Mouse (Mus musculus) kidney, postnatal 36 days (tissue): Measurements from ENCODE around the gene Itga6.

Experiments
- DNase-seq, 2 experiments: peaks; one replicate each; pipeline ENCODE4 v3.0.0; 2021 to 2022; ENCODE audit warnings: mixed read lengths in 2 of 2

Itga6 gene

DNA sequence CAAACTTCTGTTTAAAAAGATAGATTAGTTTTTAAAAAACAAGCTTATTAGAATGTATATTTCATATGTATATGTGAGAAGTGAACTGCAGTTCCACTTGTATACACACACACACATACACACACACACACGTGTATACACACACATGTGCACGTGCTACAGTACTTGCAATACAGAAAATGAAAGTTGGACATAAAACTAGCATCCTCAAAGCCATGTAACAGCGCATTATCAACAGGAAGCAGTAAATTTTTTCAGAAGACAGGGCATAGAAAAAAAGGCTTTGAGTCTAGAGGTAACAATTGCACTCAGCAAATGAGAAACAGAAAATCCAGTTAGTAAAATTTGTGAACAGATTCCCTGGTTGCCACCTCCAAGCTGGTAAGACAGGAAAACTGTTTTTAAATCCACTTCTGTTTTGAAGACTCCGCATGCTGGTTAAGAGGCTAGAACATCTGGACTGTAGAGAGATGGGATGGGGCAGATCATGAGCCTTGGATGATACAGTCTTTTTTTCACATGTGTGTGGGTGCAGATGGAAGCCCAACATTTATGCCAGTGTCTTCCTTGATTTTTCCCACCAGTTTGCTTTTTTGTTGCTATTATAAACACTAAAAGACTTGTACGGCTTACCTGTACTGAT, 118.2 kb downstream of the Itga6 start:
- peak in 1 of 2 experiments; percentile 36 for DNase-seq

DNA sequence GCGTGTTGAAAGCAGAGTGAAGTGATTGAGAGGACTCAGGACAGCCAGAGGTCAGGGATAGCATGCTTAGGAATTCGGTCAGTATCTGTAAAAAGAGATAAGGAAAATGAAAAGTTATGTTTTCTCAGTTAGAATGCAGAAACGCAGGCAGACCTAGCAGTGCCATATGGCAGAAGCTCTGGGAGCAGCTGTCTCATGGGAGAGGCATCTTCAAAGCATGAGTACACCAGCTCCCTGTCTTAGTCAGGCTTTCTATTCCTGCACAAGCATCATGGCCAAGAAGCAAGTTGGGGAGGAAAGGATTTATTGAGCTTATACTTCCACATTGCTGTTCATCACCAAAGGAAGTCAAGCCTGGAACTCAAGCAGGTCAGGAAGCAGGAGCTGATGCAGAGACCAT, 119.6 kb downstream of the Itga6 start:
- no peak for DNase-seq

DNA sequence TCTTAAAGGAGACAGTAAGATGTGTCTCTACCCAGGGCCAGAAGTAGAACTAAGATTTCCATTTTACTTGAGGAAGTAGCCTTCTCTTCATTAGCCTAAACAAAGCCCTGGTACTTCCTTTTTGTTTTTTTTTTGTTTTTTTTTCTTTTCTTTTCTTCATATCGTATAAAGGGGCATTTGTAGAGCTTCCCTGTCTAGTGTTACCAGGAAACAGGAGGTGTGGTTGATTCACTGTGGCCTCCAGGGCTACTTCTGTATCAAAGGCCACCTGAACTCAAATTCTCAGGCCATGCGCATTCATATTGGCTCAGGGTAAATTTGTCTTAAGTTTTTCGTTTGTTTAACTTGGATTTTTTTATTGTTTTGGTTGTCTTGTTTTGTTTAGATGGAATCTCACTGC, 120.5 kb downstream of the Itga6 start:
- no peak for DNase-seq

DNA sequence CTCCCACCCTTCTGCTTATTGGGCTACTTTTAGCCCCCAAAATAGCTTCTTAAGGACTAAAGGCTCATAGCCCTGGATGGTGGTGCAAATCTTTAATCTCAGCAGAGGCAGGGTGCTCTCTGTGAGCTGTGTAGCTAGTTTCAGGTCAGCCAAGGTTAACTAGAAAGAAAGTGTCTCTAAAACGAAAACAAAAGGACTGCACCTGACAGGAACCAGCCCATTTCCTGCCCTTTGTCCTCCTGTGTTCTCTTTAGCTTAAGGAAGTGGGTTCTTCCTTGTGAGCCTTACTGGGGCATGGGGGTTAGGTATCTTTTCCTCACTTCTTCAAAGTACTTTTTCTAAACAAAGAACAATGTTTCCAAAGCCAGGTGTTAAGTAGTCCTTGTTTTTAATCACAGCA, 121.1 kb downstream of the Itga6 start:
- peak in 1 of 2 experiments; percentile 21 for DNase-seq

DNA sequence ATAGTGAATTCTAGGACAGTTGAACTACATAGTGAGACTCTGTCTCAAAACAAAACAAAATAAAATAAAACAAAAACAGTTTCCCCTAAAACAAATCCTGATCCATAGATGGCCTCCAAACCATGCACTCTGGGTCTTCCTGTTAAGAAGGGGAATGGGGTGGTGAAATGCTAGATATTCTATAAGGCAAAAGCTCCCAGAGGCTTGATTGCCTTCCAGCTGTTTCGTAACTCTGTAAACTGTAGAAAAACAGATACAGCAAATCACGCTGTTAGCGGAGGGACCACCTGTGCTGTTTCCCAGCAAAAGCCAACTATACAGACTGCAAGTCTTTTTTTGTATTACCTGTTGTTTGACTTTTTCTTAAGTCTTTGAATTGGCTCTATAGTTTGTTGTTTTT, 121.6 kb downstream of the Itga6 start:
- no peak for DNase-seq

DNA sequence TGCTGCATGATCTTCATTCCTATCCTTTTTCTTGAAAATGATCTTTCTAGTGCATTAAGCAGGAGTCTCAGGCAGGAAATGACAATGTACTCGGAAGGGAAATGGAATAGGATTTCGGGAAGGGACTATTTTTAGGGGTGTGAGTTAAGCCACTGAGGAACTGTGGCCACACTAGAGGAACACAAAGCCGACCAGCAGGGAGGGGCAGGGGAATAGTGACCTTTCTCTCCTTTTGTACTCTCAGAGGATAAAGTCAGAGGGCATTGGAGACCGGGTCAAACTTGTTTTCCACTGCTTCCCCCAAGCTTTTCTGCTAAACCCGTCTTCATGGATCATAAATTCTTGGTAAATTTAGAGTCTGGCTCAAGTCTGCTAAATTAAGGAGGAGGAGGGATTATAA, 122.1 kb downstream of the Itga6 start:
- peak; percentile 59 to 89 for DNase-seq

DNA sequence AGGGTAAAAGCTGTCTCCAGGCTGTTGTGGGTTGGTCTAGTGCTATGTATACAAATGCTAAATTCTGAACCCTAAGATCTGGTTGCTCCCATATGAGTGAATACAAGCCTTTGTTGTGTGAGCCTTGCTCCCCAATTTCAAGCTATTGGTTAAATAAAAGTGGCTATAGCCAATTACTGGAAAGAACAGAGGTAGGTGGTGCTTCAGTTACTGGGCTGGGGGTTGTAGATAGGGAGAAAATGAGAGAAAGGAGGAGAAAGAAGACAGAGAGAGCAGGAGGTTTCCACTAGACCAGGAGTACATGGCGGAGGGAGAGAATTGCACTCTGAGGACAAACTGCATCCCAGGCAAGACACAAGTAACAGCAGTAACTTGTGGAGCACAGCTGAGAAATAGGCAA, 122.8 kb downstream of the Itga6 start:
- no peak for DNase-seq

DNA sequence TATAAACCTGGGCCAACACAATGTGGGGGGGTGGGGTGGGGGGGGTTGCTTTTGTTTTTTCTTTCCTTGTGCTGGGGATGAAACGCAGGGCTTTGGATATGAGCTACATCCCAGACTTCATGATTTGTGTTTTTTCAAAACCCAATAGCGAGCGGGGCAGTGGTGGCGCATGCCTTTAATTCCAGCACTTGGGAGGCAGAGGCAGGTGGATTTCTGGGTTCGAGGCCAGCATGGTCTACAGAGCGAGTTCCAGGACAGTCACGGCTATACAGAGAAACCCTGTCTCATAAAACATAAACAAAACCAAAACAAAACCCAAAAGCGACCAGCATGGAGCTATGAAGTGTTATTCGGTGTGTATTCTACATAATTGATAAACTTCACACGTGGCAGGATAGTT, 126.7 kb downstream of the Itga6 start:
- DNase-seq, result no peak

DNA sequence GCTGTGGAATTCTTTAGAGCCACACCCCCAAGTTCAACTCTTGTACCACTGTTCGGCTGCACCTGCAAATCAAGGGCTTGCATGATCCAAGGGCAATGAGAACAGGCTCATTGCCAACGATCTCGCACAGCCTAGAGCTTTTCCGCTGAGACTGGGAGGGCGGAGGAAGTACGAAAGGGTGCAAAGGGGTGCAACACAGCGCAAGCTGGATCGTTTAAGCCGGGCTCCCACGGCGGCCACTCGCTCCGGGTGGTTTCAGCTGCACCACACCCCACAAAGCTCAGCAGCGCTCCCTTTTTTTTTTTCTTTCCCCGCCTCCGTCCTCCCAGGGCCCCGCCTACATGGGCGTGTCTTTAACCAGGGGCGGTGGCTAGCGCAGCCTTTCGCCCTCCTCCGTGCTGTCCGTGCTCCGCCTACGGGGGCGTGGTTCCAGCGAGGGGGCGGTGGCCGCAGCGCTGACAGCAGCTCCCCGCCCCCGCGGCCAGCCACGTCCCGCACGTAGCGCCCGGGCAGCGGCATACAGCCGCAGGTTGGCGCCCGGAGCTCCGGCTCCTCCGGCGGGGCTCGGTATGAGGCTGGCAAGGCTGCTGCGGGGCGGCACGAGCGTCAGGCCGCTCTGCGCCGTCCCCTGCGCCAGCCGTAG, 127.5 kb downstream of the Itga6 start, which contains the start of gene Pdk1:
Gene Pdk1 (plus strand): TSS at position 424 of the 643 bp plus-strand sequence.
- DNase-seq, result peak; percentile 99 to 100

DNA sequence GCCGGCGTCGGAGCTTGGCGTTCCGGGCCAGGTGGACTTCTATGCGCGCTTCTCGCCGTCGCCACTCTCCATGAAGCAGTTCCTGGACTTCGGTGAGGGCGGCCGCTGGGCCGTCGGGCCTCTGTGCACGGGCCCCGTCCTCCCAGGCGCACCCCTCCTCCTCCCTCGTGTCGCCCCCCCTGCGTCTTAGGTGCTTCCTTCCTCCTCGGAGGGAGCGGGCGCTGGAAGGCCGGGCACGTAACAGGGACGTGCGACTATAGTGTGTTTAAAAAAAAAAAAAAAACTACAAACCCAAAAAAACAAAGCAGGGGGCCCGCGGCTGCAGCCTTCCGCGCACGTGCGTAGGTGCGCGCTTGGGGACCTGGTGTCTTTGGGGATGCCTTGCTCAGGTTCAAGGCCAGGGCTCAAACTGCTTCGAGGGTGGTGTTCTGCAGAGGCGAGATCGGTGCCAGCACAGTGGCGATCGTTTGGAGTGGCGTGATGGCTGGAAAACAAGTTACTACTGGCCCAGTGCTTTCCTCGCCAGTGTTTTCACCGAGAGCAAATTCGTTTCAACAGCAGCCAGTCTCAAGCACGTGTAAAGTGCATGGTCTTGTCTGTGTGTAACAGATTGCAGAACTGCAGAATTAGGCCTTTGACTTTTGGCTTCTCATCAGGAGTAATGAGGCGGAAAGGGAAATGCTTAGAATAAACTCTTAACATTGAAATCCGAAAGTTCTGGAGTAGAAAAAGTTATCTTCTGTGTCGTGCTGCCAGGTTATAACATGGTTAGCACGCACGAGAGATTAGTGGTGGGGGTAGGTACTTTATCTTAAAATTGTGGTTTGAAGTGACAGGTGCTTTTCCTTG, 128.3 kb downstream of the Itga6 start:
- DNase-seq, result peak; percentile 66 to 86

DNA sequence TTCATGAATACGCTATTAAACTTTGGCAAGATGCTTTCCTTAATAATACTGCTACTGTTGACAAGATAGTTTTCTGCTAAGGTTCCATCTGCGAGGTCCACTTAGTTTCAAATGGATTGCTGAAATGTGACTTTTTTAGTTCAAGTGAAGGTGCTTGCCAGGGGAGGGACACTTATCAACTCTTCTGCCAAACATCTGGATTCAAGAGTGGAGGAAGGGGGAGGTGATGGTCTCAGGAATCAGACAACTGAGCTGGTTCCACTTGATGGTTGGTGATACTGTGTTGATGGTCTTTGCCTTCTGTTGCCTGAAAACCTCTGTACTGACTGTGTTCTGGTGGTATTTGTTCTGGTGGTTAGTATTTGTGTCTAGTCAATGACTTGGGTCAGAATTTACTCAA, 129.0 kb downstream of the Itga6 start:
- no peak for DNase-seq

DNA sequence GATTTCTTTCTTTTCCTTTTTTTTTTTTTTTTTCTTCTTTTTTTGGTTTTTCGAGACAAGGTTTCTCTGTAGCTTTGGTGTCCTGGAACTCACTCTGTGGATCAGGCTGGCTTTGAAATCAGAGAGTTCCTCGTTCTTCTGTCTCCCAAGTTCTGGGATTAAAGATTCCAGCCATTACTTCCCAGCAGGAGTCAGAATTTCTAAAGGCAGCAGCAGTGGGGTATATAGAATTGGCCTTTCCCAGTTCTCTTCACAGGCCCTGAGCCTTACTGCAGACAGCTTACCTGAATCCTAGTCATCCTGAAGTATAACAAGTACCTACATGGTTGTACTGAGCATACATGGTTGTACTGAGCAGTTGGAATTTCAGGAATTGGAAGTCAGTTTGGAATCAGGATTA, 129.4 kb downstream of the Itga6 start:
- no peak for DNase-seq

DNA sequence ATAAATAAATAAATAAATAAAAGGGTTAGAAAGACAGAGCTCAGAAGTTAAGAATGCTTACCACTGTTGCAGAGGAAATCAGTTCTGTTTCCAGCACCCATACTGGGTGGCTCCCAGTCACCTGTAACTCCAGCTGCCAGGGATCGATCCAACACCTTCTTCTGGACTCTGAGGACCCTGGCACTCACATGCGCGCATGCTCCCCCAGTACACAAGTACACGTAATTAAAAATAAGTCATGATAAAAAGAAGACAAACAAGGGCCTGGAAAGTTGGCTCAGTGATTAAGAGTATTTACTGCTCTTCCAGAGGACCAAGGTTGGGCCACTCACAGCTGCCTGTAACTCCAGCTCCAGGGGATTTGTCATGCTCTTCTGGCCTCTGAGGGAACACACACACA, 132.4 kb downstream of the Itga6 start:
- no peak for DNase-seq

DNA sequence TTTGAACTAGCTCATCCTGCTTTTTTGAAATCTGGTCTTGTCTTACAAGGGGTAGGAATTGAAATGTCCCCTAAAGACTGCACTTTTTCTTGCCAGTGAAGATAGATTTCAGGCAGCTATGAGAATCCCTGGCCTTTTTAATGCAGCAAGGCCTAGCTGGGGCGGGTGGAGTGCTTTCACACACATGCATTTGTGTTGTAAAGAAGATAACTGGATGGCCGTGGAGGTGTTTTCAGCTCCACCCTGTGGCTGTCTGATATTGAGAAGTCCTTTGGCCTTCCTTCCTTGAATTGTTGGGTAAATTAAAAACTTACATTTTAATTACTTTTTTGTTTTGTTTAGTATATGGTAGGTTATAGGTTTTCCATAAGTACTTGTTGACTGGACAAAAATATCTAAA, 133.0 kb downstream of the Itga6 start:
- no peak for DNase-seq

DNA sequence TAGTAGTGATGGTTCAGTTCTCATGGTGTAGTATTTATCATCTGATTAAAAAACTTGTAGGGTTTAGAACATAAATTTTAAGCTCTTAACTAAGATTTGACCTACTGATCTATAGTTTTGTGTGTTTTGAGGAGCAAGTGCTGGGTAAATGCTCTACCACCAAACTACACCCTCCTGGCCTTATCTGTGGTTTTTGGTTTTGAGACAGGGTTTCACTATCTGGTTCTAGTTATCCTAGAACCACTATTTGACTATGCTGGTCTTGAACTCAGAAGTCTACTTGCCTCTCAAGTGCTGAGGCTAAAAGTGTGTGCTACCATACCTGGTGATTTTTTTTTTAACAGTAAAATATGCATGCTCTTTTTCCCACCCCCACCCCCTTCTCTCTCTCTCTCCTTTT, 133.5 kb downstream of the Itga6 start:
- no peak for DNase-seq

DNA sequence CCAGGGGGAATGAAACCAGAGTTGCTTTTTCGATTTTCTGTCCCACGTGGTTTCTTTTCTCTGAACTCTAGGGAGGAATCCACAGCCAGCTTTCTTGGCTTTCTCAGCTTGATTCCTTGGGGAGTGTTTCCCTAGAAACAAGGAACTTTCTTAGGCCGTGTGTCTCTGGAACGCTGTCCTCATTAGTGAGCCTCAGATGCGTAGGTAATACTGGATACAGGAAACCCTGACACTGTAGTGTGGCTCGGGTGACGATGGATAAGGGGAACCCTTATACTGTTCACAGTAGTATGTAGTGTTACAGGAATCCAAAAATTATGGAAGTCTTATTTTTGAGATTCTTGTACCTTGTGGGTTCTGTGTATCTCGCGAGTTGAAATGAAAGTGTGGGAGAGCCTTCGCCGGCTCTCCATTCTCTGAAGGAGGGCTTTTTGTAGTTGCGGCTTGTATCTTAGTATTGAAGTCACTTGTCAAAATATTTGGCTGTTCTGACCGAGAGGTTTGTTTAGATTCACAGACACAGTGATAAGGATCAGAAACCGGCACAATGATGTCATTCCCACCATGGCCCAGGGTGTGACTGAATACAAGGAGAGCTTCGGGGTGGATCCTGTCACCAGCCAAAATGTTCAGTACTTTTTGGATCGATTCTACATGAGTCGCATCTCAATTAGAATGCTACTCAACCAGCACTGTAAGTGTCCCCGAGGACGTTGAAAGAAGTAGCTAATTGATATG, 137.7 kb downstream of the Itga6 start:
- no peak for DNase-seq

DNA sequence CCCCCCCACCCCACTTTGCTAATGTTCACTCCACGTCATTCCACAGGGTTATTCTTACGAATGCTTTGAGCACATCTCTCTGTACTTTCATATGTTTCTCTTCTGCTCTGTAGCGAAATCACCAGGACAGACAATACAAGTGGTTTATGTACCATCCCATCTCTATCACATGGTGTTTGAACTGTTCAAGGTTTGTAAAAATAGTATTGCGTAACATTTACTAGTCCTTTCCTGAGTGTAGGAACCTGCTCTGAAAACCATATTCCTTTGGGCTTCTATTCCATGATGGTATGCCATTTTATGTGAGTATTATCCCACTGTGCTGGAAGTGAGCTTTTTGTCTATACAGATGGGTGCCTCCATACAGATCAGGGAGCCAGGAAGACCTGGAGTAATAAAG, 141.9 kb downstream of the Itga6 start:
- no peak for DNase-seq

DNA sequence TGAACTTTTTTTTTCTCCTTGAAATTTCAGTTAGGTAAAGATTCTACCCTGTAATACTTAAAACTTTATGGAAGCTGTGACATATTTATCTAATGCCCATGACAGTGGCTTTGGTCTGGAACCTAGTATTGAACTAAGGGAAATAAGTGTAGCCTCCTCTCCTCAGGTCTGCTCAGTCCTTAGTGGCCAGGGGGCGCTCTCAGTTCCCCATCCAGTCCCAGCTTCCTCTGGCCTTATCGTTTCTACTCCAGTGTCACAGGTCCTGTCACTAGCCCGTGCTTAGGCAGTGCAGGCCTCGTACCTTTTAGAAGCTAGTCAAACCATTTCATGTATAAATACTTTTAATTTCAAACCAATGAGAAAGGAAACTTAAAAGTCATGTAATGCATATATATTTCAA, 143.0 kb downstream of the Itga6 start:
- DNase-seq, result no peak

DNA sequence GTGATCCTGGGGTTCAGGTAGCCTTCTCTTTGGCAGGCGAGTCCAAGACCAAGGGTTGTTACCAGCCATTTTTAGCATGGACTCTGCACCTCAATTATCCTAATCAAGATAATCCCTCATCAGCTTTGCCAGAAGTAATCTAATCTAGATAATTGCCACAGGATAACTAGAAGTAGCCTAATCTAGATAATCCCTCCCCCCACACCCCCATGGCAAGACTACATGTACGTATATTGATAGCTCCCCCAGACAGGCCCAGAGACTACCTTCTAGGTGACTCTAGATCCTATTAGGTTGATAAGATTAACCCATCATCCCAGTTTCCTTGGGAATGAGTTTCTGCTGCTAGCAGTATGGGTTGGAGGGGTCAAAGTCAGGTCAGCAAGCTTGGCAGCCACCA, 146.1 kb downstream of the Itga6 start:
- no peak for DNase-seq

DNA sequence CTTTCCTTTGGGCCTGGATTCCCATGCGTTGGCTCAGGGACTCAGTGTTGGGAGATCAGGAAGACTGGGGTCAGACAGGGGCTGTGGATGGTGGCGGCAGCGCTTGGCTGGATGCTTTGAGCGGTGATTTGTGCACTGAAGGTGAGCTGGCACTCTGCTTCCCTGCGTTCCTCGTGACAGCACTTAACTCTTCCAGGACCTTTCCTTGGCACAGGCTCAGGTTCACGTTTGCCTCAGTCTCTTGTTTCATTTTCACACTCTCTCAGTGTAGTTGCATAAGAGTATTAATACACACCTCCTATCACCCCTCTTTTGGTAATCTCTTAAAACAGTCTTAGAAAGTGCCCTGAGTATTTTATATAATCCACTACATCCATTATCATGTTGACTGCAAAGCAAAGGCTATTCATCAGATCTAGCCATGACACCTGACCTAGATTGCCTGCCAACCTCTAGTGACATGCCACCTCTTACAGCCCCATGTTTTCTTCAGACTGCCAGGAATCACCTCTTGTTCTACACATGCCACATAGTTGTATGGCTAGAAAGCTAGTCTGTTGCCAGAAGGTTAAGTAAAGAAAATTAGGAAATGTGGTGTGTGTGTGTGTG, 147.4 kb downstream of the Itga6 start:
- no peak for DNase-seq

DNA sequence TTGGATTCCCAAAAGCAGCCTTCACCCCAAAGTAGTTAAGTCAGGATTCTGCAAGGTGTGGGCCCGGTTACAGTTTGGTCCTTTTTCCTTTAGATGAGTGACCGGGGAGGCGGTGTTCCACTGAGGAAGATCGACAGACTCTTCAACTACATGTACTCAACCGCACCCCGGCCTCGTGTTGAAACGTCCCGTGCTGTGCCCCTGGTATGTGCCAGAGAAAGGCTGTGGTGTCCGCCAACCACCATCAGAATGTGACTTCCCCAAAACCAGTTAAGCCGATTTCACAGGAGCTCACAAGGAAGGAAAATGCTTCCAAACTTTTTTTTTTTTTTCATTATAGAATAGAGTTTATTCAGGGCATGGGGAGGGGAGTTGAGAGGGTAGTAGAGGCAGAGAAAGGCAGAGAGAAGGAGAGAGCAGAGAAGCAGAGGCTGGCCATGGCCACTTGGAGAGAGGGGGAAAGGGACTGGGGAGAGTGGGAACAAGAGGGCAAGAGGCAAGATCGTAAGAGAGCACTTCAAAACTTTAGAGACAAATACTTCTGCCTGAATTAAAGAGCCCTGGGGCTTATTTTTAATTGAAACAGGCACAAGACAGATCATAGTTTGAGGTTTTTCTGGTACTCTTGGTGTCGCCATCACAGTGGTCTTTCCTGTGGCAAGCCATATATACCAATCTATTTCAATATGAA, 150.3 kb downstream of the Itga6 start:
- no peak for DNase-seq

DNA sequence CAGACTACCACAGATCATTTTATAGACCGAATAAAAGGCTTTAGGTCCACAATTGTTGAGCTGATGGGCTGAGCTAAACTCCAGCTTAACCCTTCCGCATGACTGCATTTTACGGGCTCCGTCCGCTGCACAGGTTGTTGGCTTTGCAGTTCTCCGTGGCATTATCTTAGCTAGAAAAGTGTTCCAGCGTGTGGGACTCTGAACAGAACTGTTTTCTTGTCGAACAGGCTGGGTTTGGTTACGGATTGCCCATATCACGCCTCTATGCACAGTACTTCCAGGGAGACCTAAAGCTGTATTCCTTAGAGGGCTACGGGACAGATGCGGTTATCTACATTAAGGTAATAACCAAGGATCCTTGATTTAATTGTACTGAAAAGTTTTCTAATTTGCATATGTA, 152.0 kb downstream of the Itga6 start:
- DNase-seq, result peak in 1 of 2 experiments; percentile 19
